ENCODE assay signal across 11 mouse cellular contexts in the genomic region with DNA sequence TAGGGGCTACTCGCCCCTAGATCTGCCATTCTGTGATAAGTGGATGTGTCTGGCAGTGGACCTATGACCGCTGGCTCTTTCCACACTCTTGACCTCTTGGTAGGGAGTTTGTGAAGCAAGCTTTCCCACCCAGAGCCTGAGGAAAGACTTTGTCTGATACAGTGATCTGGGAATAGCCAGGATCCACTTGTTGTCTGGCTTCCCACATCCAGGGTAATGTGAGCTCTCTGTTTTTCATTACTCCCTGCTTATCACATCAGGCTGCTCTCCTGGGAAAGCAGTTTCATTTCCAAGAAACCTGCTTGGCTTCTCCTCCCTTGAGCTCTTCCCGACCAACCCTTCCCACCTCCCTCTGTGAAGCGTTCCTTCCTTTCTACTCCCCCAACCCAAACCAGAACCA. TPM values are rescaled to one million over a fixed set of nuclear protein-coding genes. Genes with fewer than 3 reads are reported as not detected.
DNase-seq lines count a peak whose midpoint lies in the region; ATAC-seq and TF ChIP-seq lines count a peak whose summit lies in the region.
"Had no signal": no experiment of that assay in that cellular context is flagged by ENCODE, and none has a peak within 500 bp of the region (broad histone marks: within the 10 kb centered on the region; RNA-seq: fewer than 3 reads in every experiment).

No protein-coding gene starts in this region.

- no peak for TF ChIP-seq CTCF in stomach, postnatal 0 days (IDR thresholded peaks at IDR 0.05; ENCODE audit: low read depth)
- TF ChIP-seq CTCF in forebrain, postnatal 0 days (IDR thresholded peaks at IDR 0.05; ENCODE audit: low read depth): no peak

- H3K4me2 ChIP-seq in neural tube, embryonic 13.5 days: no peak overlapping the region
- peak overlapping the region; percentile 18; the same call in 1 of the 2 replicates for H3K4me2 ChIP-seq in heart, embryonic 13.5 days
- H3K4me2 ChIP-seq in stomach, postnatal 0 days (replicated peaks; ENCODE audit: low read depth): no peak overlapping the region
- H3K4me2 ChIP-seq in forebrain, postnatal 0 days (ENCODE audit: low read depth): no peak overlapping the region
- H3K4me2 ChIP-seq: limb, embryonic 13.5 days had no signal

- H3K9ac ChIP-seq in neural tube, embryonic 13.5 days: no peak overlapping the region
- H3K9ac ChIP-seq in heart, embryonic 13.5 days: no peak overlapping the region
- no peak overlapping the region for H3K9ac ChIP-seq in stomach, postnatal 0 days (ENCODE audit: low read length)
- no peak overlapping the region for H3K9ac ChIP-seq in forebrain, postnatal 0 days
- H3K9ac ChIP-seq: limb, embryonic 13.5 days had no signal

- H3K36me3 ChIP-seq in neural tube, embryonic 13.5 days: no peaks in the 10 kb centered on the region
- no peaks in the 10 kb centered on the region for H3K36me3 ChIP-seq in heart, embryonic 13.5 days
- no peaks in the 10 kb centered on the region for H3K36me3 ChIP-seq in stomach, postnatal 0 days (ENCODE audit: control insufficient read depth, insufficient read depth, low read length)
- no peaks in the 10 kb centered on the region for H3K36me3 ChIP-seq in forebrain, postnatal 0 days (ENCODE audit: insufficient read depth)
- H3K36me3 ChIP-seq: limb, embryonic 13.5 days had no signal

- H3K27ac ChIP-seq in neural tube, embryonic 13.5 days (replicated peaks): peak overlapping the region; percentile 50
- H3K27ac ChIP-seq in heart, embryonic 13.5 days (replicated peaks): peak overlapping the region; percentile 69
- H3K27ac ChIP-seq in stomach, postnatal 0 days (replicated peaks): peak overlapping the region; percentile 69
- H3K27ac ChIP-seq in forebrain, postnatal 0 days (ENCODE audit: low read depth, low read length): no peak overlapping the region
- H3K27ac ChIP-seq: limb, embryonic 13.5 days had no signal

- no peak for ATAC-seq in neural tube, embryonic 13.5 days (ENCODE audit: low read depth)
- ATAC-seq in heart, embryonic 13.5 days (ENCODE audit: extremely low read depth, insufficient number of reproducible peaks, low FRiP score, low TSS enrichment): no peak
- peak; percentile 15; the same call in 1 of the 2 replicates for ATAC-seq in stomach, postnatal 0 days (ENCODE audit: low FRiP score, low TSS enrichment)
- no peak for ATAC-seq in forebrain, postnatal 0 days

- H3K4me3 ChIP-seq in neural tube, embryonic 13.5 days: no peak overlapping the region
- H3K4me3 ChIP-seq in heart, embryonic 13.5 days: no peak overlapping the region
- H3K4me3 ChIP-seq in stomach, postnatal 0 days (ENCODE audit: low read depth, low read length): no peak overlapping the region
- no peak overlapping the region for H3K4me3 ChIP-seq in forebrain, postnatal 0 days (ENCODE audit: low read depth, low read length)
- H3K4me3 ChIP-seq: limb, embryonic 13.5 days had no signal

- H3K4me1 ChIP-seq in neural tube, embryonic 13.5 days (replicated peaks): 0 out of 2 replicates have a peak, but pooled peaks cover 9% of the 10 kb centered on the region
- peaks cover 18% of the 10 kb centered on the region for H3K4me1 ChIP-seq in heart, embryonic 13.5 days
- no peaks in the 10 kb centered on the region for H3K4me1 ChIP-seq in stomach, postnatal 0 days (replicated peaks; ENCODE audit: control insufficient read depth, insufficient read depth)
- H3K4me1 ChIP-seq in forebrain, postnatal 0 days (ENCODE audit: insufficient read depth): peaks cover 7% of the 10 kb centered on the region; the same call in 1 of the 2 replicates

- DNase-seq in heart, adult 9 months (ENCODE audit: low spot score in 2 of 2): peak; percentile 64 to 67
- no peak for DNase-seq in heart, postnatal 25 days (ENCODE audit: low spot score)
- DNase-seq in neural tube, embryonic 10.5 days (ENCODE audit: extremely low spot score, low spot score): no peak
- DNase-seq in stomach, postnatal 0 days (ENCODE audit: low spot score): no peak
- DNase-seq in forebrain, postnatal 0 days: no peak
- DNase-seq: kidney, adult 11 months; retina, postnatal 1 day; thymus, postnatal 25 days had no signal

- H3K27me3 ChIP-seq in neural tube, embryonic 13.5 days: no peaks in the 10 kb centered on the region
- no peaks in the 10 kb centered on the region for H3K27me3 ChIP-seq in heart, embryonic 13.5 days (replicated peaks)
- no peaks in the 10 kb centered on the region for H3K27me3 ChIP-seq in stomach, postnatal 0 days (ENCODE audit: control insufficient read depth, insufficient read depth, low read length)
- H3K27me3 ChIP-seq in forebrain, postnatal 0 days (ENCODE audit: insufficient read depth, low read length): no peaks in the 10 kb centered on the region
- H3K27me3 ChIP-seq: limb, embryonic 13.5 days had no signal

- intact Hi-C loops in heart, postnatal 25 days (cut with DNase I): no loop called here

- no peak for TF ChIP-seq EP300 in stomach, postnatal 0 days (optimal IDR thresholded peaks at IDR 0.05)

- 76% methylated on average over 4 of the region's 4 CpGs for WGBS in neural tube, embryonic 13.5 days
- WGBS in heart, embryonic 13.5 days: 42% methylated on average over 4 of the region's 4 CpGs
- 54% methylated on average over 4 of the region's 4 CpGs for WGBS in stomach, postnatal 0 days
- WGBS in forebrain, postnatal 0 days: 62% methylated on average over 4 of the region's 4 CpGs

- H3K9me3 ChIP-seq in neural tube, embryonic 13.5 days: no peaks in the 10 kb centered on the region
- H3K9me3 ChIP-seq in heart, embryonic 13.5 days: no peaks in the 10 kb centered on the region
- no peaks in the 10 kb centered on the region for H3K9me3 ChIP-seq in stomach, postnatal 0 days (ENCODE audit: control insufficient read depth, low read length)
- H3K9me3 ChIP-seq in forebrain, postnatal 0 days (ENCODE audit: low read length): no peaks in the 10 kb centered on the region
- H3K9me3 ChIP-seq: limb, embryonic 13.5 days had no signal

RNA-seq across cellular contexts. Expression of a gene that starts 44.5 kb away (rescaled TPM):
- total RNA-seq in heart, postnatal 25 days (2021): 10 to 100 TPM; 13.2 to 14.5 TPM
- polyA plus RNA-seq in neural tube, embryonic 13.5 days (2015; fragmentation: Nextera tagmentation; extraction: Ambion mirVana): 25.0 and 28.8 TPM in 2 replicates
- 42.2 and 52.1 TPM in 2 replicates for polyA plus RNA-seq in heart, embryonic 13.5 days (2015; fragmentation: Nextera tagmentation; extraction: Ambion mirVana)
- polyA plus RNA-seq in stomach, postnatal 0 days (2015; fragmentation: Nextera tagmentation; extraction: Ambion mirVana): 7.0 and 7.4 TPM in 2 replicates
- total RNA-seq in forebrain, postnatal 0 days (2014; rRNA removed): 12.0 and 14.5 TPM in 2 replicates
- 24.7 and 32.7 TPM in 2 replicates for polyA plus RNA-seq in forebrain, postnatal 0 days (2015; fragmentation: Nextera tagmentation; extraction: Ambion mirVana)

Comparison
In these comparisons a context has a peak if more than half of its experiments do, and no peak if none do; other contexts are left out.
1. DNase-seq: peak in heart, adult 9 months (2 of 2); none in heart, postnatal 25 days (single experiment), neural tube, embryonic 10.5 days (single experiment), stomach, postnatal 0 days (single experiment) and forebrain, postnatal 0 days (single experiment).